Mouse (Mus musculus): ENCODE results near the gene Cdkn1a.

Cdkn1a gene

DNA sequence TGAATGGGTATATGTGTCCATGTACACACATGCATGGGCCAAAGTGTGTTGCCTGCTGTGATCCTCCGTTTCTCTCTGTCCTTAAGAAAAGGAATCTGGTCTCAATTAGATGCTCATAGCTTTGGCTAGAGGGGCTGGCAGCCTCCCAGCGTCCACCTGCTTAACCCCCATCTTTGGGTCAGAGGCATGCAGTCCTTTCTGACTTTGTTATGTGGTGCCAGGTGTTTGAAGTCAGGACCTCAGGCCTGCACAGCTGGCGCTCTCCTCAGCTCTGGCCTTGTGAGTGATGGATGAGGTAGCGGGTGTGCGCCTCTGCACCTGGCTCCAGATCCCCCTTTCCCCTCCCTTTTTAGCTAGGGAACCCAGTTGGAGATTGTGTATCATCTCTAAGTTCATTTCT lies 27.3 kb downstream of the Cdkn1a start:
- no peak for DNase-seq (ENCODE audit: low spot score)

DNA sequence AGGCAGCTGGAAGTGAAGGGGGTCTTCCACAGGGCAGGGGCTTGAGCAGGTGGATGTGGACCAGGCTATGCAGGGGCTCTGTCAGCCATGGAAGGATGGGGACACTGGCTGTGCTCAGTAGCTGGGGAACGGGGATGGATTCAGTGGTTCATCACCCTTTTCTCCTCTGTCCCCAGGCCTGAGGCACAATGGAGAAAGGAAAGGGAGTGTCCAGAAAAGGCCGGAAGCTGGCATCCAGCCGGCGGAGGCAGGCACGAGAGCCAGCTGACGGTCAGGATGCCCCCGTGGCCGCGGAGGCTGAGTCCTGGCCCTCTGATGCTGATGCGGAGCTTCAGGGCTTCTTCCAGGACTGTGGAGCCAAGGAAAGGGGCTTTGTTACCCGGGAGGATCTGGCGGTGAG lies 29.9 kb downstream of the Cdkn1a start:
- DNase-seq (ENCODE audit: low spot score) = peak; percentile 66

DNA sequence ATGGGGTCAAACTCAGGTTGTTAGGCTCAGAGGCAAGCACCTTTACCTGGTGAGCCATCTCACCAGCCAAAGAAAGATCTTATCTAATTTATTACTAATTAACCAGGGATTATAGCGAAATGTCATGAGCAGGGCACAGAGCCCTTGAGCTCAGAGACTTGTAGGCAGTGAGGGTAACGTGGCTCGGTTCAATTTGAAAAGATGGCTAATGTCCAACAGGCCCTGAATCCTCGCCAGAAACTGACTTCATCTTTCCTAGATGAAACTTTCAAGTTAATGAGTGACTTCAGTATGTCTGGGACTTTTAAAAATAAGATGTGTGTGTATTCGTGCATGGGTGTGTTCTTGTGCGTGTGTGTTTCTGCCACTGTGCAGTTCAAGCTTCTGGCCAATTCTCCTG lies 32.0 kb downstream of the Cdkn1a start:
- no peak for DNase-seq (ENCODE audit: low spot score)

DNA sequence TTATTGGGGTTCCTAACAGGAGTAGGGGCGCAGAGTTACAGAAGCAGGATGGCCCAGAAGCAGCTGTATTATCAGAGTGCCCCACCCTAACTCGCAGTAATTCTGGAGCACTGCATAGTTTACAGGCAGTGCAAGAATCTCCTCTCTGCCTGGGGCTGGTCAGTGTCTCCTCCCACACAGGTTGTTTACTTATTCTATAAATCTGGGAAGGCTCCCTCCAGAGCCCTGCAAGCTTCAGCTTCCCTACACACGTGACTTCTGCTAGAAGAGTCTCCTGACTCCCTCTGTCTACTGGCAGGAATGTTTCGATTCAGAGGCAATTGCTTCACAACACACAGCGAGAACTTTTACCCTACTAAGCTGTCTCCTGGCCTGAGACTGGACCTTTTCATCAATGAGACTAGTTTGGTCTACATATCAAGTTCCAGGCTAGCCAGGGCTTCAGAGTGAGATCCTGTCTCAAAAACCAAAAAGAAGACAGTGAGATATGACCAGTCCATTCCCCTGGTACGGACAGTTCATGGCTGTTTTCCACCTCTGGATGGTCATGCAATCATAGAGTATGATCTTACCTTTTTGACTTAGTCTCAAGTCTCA lies 32.9 kb downstream of the Cdkn1a start:
- peak; percentile 48 for DNase-seq (ENCODE audit: low spot score)

DNA sequence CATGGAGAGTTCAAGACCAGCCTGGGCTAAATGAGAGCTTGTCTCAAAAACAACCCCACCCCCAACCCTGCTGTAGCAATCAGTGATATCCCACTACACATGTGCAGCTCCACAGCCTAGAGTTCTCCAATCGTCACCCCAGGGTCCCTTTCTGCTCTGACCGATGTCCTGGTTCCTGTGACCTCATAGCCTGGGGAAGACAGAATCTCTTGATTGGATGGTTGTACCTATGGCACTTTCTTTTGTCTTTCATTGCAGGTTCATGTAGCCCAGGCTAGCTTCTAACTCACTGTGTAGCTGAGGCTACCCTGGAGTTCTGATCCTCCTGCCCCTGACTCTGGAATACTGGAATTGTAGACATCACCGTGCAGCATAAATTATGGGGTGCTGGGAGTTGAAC lies 35.8 kb downstream of the Cdkn1a start:
- no peak for DNase-seq (ENCODE audit: low spot score)

DNA sequence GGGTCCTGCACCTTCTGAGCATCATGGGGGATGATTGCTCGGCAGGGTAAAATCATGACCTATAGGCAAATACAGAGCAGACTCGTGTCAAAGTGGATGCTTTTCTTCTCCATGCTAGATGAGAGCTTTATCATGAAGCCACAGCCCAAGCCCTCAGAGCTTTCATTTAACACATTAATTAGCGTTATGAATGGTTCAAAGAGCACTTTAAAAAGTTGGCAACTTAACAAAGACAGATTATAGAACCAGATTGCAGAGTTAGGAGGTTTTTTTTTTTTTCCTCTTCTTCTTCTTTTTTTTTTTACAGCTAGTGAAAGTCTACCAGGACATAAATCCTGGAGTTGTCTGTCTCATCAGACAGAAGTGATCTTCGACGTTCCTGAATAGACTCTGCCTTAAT lies 38.6 kb downstream of the Cdkn1a start:
- DNase-seq (ENCODE audit: low spot score) = no peak

DNA sequence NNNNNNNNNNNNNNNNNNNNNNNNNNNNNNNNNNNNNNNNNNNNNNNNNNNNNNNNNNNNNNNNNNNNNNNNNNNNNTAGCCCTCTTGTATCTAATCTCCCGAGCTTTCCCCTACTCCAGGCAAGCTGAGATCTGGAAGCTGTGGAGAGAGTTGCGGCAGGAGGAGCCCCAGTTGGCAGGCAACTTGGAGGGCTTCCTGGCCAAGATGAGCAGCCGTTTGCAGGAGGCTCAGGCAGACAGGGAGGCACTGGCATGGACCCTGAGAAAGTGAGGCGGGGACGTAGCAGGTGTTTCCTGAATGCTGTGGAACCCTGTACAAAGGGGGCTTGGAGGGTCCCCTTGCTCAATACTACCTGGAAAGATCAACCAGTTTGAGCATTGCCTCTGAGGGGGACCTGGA lies 44.3 kb downstream of the Cdkn1a start:
- DNase-seq (ENCODE audit: low spot score) = no peak

DNA sequence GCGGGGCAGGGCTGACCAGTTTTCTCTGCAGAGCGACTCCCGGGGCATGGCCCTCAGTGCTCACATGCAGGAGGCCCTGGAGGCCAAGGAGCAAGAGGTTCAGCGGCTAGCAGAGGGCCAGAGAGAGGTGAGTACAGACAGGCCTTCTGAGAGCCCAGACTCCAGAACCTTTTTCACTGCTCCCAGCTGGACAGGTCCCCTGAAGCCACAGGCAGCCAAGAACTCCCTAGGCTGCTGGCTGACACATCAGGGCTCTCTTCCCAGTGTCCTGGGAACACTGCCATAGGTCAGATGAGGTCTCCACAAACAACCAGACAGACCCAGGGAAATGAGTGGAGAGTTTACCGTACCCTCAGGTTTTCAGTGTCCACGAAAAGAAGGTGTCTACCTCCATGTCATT lies 45.5 kb downstream of the Cdkn1a start:
- DNase-seq (ENCODE audit: low spot score) = peak; percentile 66

DNA sequence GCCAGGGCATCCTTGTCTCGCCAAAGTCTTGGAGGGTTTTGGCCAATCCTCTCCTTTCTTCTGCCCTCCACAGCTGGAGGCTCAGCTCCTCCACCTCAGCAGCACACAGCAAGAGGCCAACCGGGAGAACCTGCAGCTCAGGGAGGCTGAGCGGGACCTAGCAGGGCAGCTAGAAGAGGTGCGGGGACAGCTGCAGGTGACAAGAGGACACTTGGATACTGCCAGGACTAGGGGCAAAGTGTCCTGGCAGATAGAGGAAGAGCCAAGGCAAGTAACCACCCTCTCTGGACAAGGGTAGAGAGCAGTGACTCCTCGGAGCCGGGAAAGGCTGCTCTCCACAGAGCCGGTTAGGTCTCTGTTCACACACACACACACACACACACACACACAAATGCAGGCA lies 47.1 kb downstream of the Cdkn1a start:
- no peak for DNase-seq (ENCODE audit: low spot score)

DNA sequence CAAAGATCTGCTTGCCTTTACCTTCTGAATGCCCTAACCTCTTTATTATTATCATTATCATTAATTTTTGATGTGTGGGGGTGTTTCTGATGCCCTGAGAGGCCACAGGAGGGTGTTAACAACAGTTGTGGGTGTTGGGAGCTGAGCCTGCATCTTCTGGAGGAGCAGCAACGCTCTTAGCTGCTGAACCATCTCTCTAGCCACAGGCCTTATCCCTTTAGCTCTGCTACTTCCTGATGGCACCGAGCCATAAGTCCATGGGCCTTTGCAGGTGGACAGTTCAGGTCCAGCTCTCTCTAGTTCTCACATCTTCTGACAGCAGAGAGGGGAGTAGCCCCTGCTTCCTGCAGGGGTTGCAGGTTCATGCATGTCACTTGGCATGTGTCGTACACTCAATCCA lies 50.8 kb downstream of the Cdkn1a start:
- no peak for DNase-seq (ENCODE audit: low spot score)

DNA sequence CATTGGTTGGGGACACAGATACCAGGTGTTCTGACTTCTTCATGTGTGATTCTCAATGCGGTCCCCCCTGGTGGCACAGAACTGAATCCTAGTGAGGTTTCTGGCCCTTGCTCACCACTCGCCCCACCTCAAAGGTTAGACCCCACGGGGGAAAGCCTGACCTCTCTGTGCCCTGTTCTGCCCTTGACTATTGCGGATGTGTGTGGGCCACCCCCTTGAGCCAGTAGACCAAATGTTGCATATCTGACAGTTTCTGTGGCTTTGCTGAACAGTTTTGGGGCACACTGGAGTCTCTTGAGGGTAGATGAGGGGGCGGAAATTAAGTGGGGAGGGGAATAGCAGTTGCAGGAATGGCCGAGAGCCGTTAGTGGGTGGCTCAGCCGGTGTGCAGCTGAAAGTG lies 52.5 kb downstream of the Cdkn1a start:
- no peak for DNase-seq (ENCODE audit: low spot score)

DNA sequence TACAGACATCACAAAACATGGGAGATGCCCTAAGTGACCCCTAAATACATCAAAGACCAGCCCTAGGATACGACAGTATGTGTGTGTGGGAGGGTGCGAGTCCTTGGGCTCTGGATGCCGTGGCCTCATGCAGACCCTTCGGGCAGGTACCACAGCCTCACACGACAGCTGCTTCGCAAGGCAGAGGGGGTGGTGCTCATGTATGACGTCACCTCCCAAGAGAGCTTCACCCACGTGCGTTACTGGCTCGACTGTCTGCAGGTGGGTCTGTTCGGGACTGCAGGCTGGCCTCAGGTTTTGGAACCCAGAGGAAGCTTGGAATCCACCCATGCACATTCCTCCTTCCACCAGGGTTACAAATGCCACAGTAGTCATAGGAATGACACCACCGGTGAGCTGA lies 54.3 kb downstream of the Cdkn1a start:
- DNase-seq (ENCODE audit: low spot score) = no peak

DNA sequence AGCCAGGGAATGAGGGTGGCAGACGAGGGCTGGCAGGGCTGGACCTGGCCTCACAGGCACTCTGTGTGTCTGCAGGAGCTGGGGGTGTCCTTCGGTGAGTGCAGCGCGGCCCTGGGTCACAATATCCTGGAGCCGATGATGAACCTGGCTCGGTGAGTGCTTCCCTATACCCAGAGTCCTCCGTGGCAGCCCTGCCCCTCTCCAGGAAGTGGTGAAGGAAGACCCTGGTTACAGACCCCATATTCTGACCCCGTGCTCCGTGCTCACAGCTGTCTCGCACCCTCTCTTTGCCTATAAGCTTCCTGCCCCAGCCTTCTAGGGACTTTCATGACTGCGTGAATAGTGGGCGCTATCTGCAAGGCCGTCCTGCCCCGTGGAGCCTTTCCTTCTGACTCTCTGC lies 56.5 kb downstream of the Cdkn1a start:
- DNase-seq (ENCODE audit: low spot score) = no peak

DNA sequence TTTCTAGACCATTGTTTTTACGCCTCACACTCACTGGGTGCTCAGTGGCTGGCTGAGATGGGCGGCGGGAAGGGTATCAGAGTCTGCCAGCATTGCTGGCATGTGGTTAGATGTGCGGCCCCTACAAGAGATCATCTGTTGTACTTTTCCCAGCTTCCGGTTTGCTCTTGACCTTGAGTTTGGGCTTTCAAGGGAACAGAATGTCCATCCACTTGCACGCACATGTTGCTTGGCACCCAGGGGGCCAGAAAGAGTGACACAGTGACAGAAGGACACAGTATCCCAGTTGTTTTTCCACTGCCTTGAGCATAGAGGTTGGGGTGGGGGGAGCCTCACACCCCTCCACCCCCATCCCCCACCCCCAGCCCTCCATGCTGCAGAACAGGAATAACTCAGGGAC lies 57.0 kb downstream of the Cdkn1a start:
- no peak for DNase-seq (ENCODE audit: low spot score)

DNA sequence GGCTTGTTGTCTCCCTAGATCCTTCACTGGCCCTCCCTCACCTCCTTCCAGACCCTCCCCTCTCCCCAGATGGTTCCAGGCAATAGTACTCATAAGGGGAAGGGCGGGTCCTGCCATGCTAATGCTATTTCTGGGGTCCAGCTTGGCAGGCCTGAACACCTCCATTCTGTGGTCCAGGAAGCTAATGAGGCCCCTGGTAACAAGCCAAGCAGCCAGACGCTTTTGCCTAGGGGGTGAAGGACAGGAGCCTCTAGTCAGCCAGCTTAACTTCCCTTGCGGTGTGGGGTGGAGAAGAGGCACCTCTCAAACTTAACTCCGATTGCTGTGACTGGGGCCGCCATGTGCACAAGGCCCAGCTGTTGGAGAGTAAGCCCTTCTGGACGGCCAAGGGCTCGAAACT lies 59.0 kb downstream of the Cdkn1a start:
- DNase-seq (ENCODE audit: low spot score) = no peak

Measured in lung, postnatal 25 days (tissue).